In genomic region chr12:99024430-99024960, GRCm38 (mm10) we compare ENCODE assay signal across 29 mouse cellular contexts.
DNase-seq lines count a peak whose midpoint lies in the region; ATAC-seq lines count a peak whose summit lies in the region.
"Had no signal": no experiment of that assay in that cellular context is flagged by ENCODE, and none has a peak within 500 bp of the region (broad histone marks: within the 10 kb centered on the region; RNA-seq: fewer than 3 reads in every experiment).

No protein-coding gene starts in this region.

- no peaks in the 10 kb centered on the region for H3K9me3 ChIP-seq in hindbrain, embryonic 11.5 days (ENCODE audit: control insufficient read depth, low read length)
- H3K9me3 ChIP-seq in hindbrain, embryonic 13.5 days, result no peaks in the 10 kb centered on the region
- no peaks in the 10 kb centered on the region for H3K9me3 ChIP-seq in midbrain, embryonic 10.5 days (replicated peaks)
- H3K9me3 ChIP-seq in midbrain, embryonic 16.5 days (replicated peaks; ENCODE audit: control insufficient read depth, low read length, poor library complexity, severe bottlenecking), result no peaks in the 10 kb centered on the region
- H3K9me3 ChIP-seq: embryonic facial prominence, embryonic 10.5 days; embryonic facial prominence, embryonic 13.5 days; forebrain, embryonic 12.5 days; forebrain, embryonic 15.5 days; G1E; heart, embryonic 10.5 days; heart, embryonic 13.5 days; intestine, embryonic 15.5 days had no signal

- H3K4me1 ChIP-seq in hindbrain, embryonic 11.5 days (replicated peaks; ENCODE audit: control insufficient read depth, insufficient read depth, low read length), result no peaks in the 10 kb centered on the region
- H3K4me1 ChIP-seq in hindbrain, embryonic 13.5 days (replicated peaks), result peaks cover 9% of the 10 kb centered on the region
- H3K4me1 ChIP-seq in midbrain, embryonic 10.5 days, result peaks cover 24% of the 10 kb centered on the region
- peaks cover 7% of the 10 kb centered on the region for H3K4me1 ChIP-seq in midbrain, embryonic 16.5 days (ENCODE audit: control insufficient read depth, insufficient read depth, low read length)
- H3K4me1 ChIP-seq: embryonic facial prominence, embryonic 13.5 days; heart, embryonic 10.5 days; heart, embryonic 13.5 days; intestine, embryonic 15.5 days had no signal

- intact Hi-C loops in left cerebral cortex, postnatal 14 days (cut with DNase I), result no loop called here

- peak; percentile 60; the same call in 1 of the 2 replicates for ATAC-seq in hindbrain, embryonic 11.5 days (ENCODE audit: low FRiP score)
- ATAC-seq in hindbrain, embryonic 13.5 days (ENCODE audit: low FRiP score), result no peak
- ATAC-seq in midbrain, embryonic 16.5 days, result no peak
- ATAC-seq: activated CD4-positive, CD25-positive, alpha-beta regulatory T cell, adult 4 months; forebrain, embryonic 15.5 days; hindbrain, embryonic 16.5 days; intestine, embryonic 15.5 days; Patski had no signal

- H3K4me3 ChIP-seq in hindbrain, embryonic 11.5 days (ENCODE audit: low read depth, low read length), result no peak overlapping the region
- H3K4me3 ChIP-seq in hindbrain, embryonic 13.5 days, result no peak overlapping the region
- H3K4me3 ChIP-seq in midbrain, embryonic 10.5 days, result no peak overlapping the region
- no peak overlapping the region for H3K4me3 ChIP-seq in midbrain, embryonic 16.5 days (ENCODE audit: low read depth, low read length)
- H3K4me3 ChIP-seq: embryonic facial prominence, embryonic 10.5 days; embryonic facial prominence, embryonic 13.5 days; erythroblast, embryonic 14.5 days; forebrain, embryonic 12.5 days; forebrain, embryonic 15.5 days; heart, adult 2 months; heart, embryonic 10.5 days; heart, embryonic 13.5 days; intestine, embryonic 15.5 days had no signal

- no peaks in the 10 kb centered on the region for H3K36me3 ChIP-seq in hindbrain, embryonic 11.5 days (ENCODE audit: control insufficient read depth, insufficient read depth, low read length)
- H3K36me3 ChIP-seq in hindbrain, embryonic 13.5 days, result no peaks in the 10 kb centered on the region
- H3K36me3 ChIP-seq in midbrain, embryonic 10.5 days, result no peaks in the 10 kb centered on the region
- H3K36me3 ChIP-seq in midbrain, embryonic 16.5 days (ENCODE audit: control insufficient read depth, insufficient read depth, low read length), result no peaks in the 10 kb centered on the region
- H3K36me3 ChIP-seq: embryonic facial prominence, embryonic 10.5 days; embryonic facial prominence, embryonic 13.5 days; forebrain, embryonic 12.5 days; forebrain, embryonic 15.5 days; G1E; heart, embryonic 10.5 days; heart, embryonic 13.5 days; intestine, embryonic 15.5 days had no signal

- no peak overlapping the region for H3K27ac ChIP-seq in hindbrain, embryonic 11.5 days (ENCODE audit: low read depth, low read length)
- no peak overlapping the region for H3K27ac ChIP-seq in hindbrain, embryonic 13.5 days
- peak overlapping the region; percentile 40; the same call in 1 of the 2 replicates for H3K27ac ChIP-seq in midbrain, embryonic 10.5 days (replicated peaks)
- H3K27ac ChIP-seq in midbrain, embryonic 16.5 days (ENCODE audit: low read length), result no peak overlapping the region
- H3K27ac ChIP-seq: embryonic facial prominence, embryonic 10.5 days; embryonic facial prominence, embryonic 13.5 days; forebrain, embryonic 12.5 days; forebrain, embryonic 15.5 days; heart, adult 2 months; heart, embryonic 10.5 days; heart, embryonic 13.5 days; intestine, embryonic 15.5 days had no signal

- H3K27me3 ChIP-seq in hindbrain, embryonic 11.5 days (ENCODE audit: control insufficient read depth, insufficient read depth, low read length), result no peaks in the 10 kb centered on the region
- H3K27me3 ChIP-seq in hindbrain, embryonic 13.5 days, result 0 out of 2 replicates have a peak, but pooled peaks cover 2% of the 10 kb centered on the region
- H3K27me3 ChIP-seq in midbrain, embryonic 10.5 days (ENCODE audit: low read depth, poor library complexity, severe bottlenecking), result 0 out of 2 replicates have a peak, but pooled peaks cover 5% of the 10 kb centered on the region
- no peaks in the 10 kb centered on the region for H3K27me3 ChIP-seq in midbrain, embryonic 16.5 days (ENCODE audit: control insufficient read depth, insufficient read depth, low read depth, low read length)
- H3K27me3 ChIP-seq: CH12.LX; embryonic facial prominence, embryonic 13.5 days; forebrain, embryonic 15.5 days; heart, embryonic 13.5 days; intestine, embryonic 15.5 days; Patski had no signal

- DNase-seq in hindbrain, embryonic 11.5 days (ENCODE audit: low spot score), result no peak
- no peak for DNase-seq in midbrain, embryonic 10.5 days (ENCODE audit: low spot score)
- peak; percentile 16 for DNase-seq in R1 (ENCODE audit: low read depth, low spot score)
- DNase-seq in left cerebral cortex, postnatal 14 days (ENCODE audit: low spot score in 2 of 2), result no peak
- DNase-seq: adrenal gland, adult 8-10 months; adrenal gland, postnatal 25 days; B cell, adult 2 months; cerebellum, adult 11-12 months; cerebellum, adult 8-10 months; cerebellum, postnatal 10 days; cerebellum, postnatal 36 days; embryo, embryonic 11 days; gastrocnemius, postnatal 25 days; heart, adult 2 months had no signal

- H3K9ac ChIP-seq in hindbrain, embryonic 11.5 days (ENCODE audit: low read depth, low read length), result no peak overlapping the region
- H3K9ac ChIP-seq in hindbrain, embryonic 13.5 days, result no peak overlapping the region
- H3K9ac ChIP-seq in midbrain, embryonic 16.5 days (ENCODE audit: low read depth, low read length), result no peak overlapping the region
- H3K9ac ChIP-seq: embryonic facial prominence, embryonic 13.5 days; forebrain, embryonic 12.5 days; forebrain, embryonic 15.5 days; heart, embryonic 13.5 days; intestine, embryonic 15.5 days had no signal

- WGBS in hindbrain, embryonic 11.5 days, result 70% methylated on average over 6 of the region's 6 CpGs
- WGBS in hindbrain, embryonic 13.5 days, result 55% methylated on average over 6 of the region's 6 CpGs
- 57% methylated on average over 6 of the region's 6 CpGs for WGBS in midbrain, embryonic 10.5 days
- WGBS in midbrain, embryonic 16.5 days, result 49% methylated on average over 6 of the region's 6 CpGs

- no peak overlapping the region for H3K4me2 ChIP-seq in hindbrain, embryonic 11.5 days (replicated peaks; ENCODE audit: low read depth, low read length)
- H3K4me2 ChIP-seq in hindbrain, embryonic 13.5 days, result no peak overlapping the region
- H3K4me2 ChIP-seq in midbrain, embryonic 16.5 days (ENCODE audit: low read length), result no peak overlapping the region
- H3K4me2 ChIP-seq: embryonic facial prominence, embryonic 13.5 days; forebrain, embryonic 12.5 days; forebrain, embryonic 15.5 days; heart, embryonic 13.5 days; intestine, embryonic 15.5 days had no signal
